Mouse (Mus musculus) forebrain, embryonic 10.5 days (tissue): ENCODE results near the gene Apon. TPM values are rescaled to one million over a fixed set of nuclear protein-coding genes. Genes with fewer than 3 reads are reported as not detected.
A peak's percentile ranks its signal among the peaks of the same experiment; 100 is the strongest.

Experiments
- DNase-seq: peaks from one replicate; pipeline ENCODE4 v3.0.0-alpha.2; 2017; ENCODE audit warnings: low spot score; ENCODE audit errors: extremely low spot score
- H3K27ac ChIP-seq: fragments of 300-500 bp; sonication (generic); 2 replicates; pipeline ENCODE4 v1.5.1; 2016; ENCODE audit warnings: mild to moderate bottlenecking
- H3K27me3 ChIP-seq: fragments of 300-500 bp; sonication (generic); 2 replicates; pipeline ENCODE4 v1.6.1; 2016; ENCODE audit warnings: mild to moderate bottlenecking; ENCODE audit not compliant: poor library complexity, severe bottlenecking
- H3K36me3 ChIP-seq: fragments of 300-500 bp; sonication (generic); replicated peaks from 2 replicates; pipeline ENCODE4 v1.6.1; 2016; ENCODE audit warnings: mild to moderate bottlenecking, moderate library complexity
- H3K4me1 ChIP-seq: fragments of 300-500 bp; sonication (generic); 2 replicates; pipeline ENCODE4 v1.6.1; 2016
- H3K4me3 ChIP-seq: fragments of 300-500 bp; sonication (generic); 2 replicates; pipeline ENCODE4 v1.5.1; 2016; ENCODE audit warnings: mild to moderate bottlenecking, moderate library complexity
- H3K9me3 ChIP-seq: fragments of 300-500 bp; sonication (generic); 2 replicates; pipeline ENCODE4 v1.6.1; 2016; ENCODE audit warnings: mild to moderate bottlenecking, moderate library complexity
- WGBS: fragments of 180-500 bp; shearing (Covaris S2); methylation state at CpG from one replicate; pipeline ENCODE4 v1.1.7; 2016; 5-methylcytosine and 5-hydroxymethylcytosine counted together
- polyA plus RNA-seq: library from polyadenylated mRNA; unstranded; fragments of >200 nt; fragmentation: Nextera tagmentation; extraction: Ambion mirVana; gene quantifications from 2 replicates; pipeline ENCODE4 v1.2.1, GENCODE M21; 2016

The Apon gene
- polyA plus RNA-seq, 1 experiment from 2014 or later: 1.1 TPM

- H3K36me3 ChIP-seq: no peaks in the 10 kb centered on the region
- H3K27me3 ChIP-seq: no peaks in the 10 kb centered on the region
- DNase-seq: no peak
- peaks cover 25% of the 10 kb centered on the region for H3K4me1 ChIP-seq
- H3K27ac ChIP-seq: no peak overlapping the region
- H3K4me3 ChIP-seq: no peak overlapping the region
- no peaks in the 10 kb centered on the region for H3K9me3 ChIP-seq
- WGBS: 71% methylated on average over 16 of the region's 16 CpGs
Measured at GRCm38 (mm10) chr10:128221533-128222286, 32.2 kb upstream of the Apon start.

DNA sequence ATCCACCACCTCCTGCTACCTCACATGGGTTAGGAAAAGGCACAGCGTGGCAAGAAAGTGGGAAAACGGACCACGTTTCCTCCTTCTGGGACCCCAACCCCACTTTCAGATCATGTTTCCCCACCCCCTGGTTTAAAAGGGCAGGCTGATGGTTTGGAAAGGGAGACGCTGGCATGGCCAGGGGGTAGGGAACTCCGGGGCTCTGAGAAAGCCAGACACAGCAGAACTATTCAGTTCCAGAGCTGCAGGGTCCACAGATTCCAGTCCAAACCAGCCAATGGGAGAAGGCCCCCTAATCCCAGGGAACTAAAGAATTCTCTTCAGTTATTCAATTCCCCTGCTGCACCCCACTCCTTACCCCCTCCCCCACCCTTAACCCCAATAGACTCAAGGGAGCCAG, 28.8 kb upstream of the Apon start:
- no peaks in the 10 kb centered on the region for H3K9me3 ChIP-seq
- H3K36me3 ChIP-seq: no peaks in the 10 kb centered on the region
- H3K27ac ChIP-seq: peak overlapping the region; percentile 61
- 35% methylated on average over 5 of the region's 5 CpGs for WGBS
- peak overlapping the region; percentile 10; the same call in 1 of the 2 replicates for H3K4me3 ChIP-seq
- peaks cover 29% of the 10 kb centered on the region for H3K4me1 ChIP-seq
- DNase-seq: no peak
- no peaks in the 10 kb centered on the region for H3K27me3 ChIP-seq

GRCm38 (mm10) chr10:128225538-128225937, 28.4 kb upstream of the Apon start, which contains the start of gene Mip:
Gene Mip, plus strand, starts transcription at chr10:128225838.
- DNase-seq: no peak
- WGBS: 26% methylated on average over 4 of the region's 4 CpGs
- Histone ChIP-seq H3K4me3 (peak within 1 kb of the TSS; percentile 10), H3K4me1 (peaks cover 33% of the 10 kb centered on the region), H3K27me3 (no peaks in the 10 kb centered on the region), H3K27ac (peak within 1 kb of the TSS; percentile 61), H3K36me3 (no peaks in the 10 kb centered on the region), H3K9me3 (no peaks in the 10 kb centered on the region)

DNA sequence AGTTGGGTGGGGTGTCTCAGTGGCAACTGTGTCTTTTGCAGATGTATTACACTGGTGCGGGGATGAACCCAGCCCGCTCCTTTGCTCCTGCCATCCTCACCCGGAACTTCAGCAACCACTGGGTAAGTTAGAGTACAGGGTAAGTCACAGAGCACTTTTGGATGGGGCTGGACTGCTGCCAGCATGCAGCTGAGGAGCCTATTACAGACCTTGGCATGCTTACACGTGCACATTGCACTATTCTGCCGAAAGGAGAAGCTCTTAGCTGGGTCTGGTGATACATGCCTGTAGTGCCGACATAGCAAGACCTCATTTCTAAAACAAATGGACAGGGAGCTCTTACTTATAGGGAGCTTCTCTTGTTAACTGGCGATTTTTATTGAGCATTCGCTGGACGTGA, 26.3 kb upstream of the Apon start:
- Histone ChIP-seq H3K27me3 (no peaks in the 10 kb centered on the region), H3K36me3 (no peaks in the 10 kb centered on the region), H3K9me3 (no peaks in the 10 kb centered on the region), H3K4me1 (peaks cover 43% of the 10 kb centered on the region), H3K27ac (no peak overlapping the region), H3K4me3 (no peak overlapping the region)
- no peak for DNase-seq
- 91% methylated on average over 9 of the region's 9 CpGs for WGBS

GRCm38 (mm10) chr10:128228009-128228408, 25.9 kb upstream of the Apon start:
- DNase-seq: no peak
- no peaks in the 10 kb centered on the region for H3K27me3 ChIP-seq
- no peaks in the 10 kb centered on the region for H3K36me3 ChIP-seq
- H3K4me3 ChIP-seq: no peak overlapping the region
- no peaks in the 10 kb centered on the region for H3K9me3 ChIP-seq
- H3K27ac ChIP-seq: no peak overlapping the region
- H3K4me1 ChIP-seq: peaks cover 47% of the 10 kb centered on the region
- 96% methylated on average over 8 of the region's 8 CpGs for WGBS

DNA sequence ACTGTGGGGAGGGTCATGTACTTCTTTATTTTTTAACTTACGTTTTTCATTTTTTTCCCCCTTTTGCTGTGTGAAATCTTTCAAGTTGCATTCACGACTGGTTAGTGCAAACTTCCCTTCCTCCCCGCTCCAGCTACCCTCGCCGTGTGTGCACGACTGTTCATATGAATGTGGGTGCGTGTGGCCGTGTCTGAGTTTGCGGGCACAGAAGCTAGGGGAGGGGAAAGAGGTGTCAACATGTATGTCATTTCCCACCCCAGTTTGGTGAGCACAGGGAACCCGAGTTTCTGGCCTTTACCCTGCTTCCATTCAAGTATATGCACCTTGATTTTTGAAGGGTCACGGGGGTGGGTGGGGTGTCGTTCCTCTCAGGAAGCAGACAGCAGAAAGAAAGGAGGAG, 23.3 kb upstream of the Apon start:
- WGBS: 85% methylated on average over 12 of the region's 12 CpGs
- peak overlapping the region; percentile 87 for H3K4me3 ChIP-seq
- no peak for DNase-seq
- H3K4me1 ChIP-seq: peaks cover 55% of the 10 kb centered on the region
- H3K9me3 ChIP-seq: no peaks in the 10 kb centered on the region
- H3K27ac ChIP-seq: peak overlapping the region; percentile 100
- no peaks in the 10 kb centered on the region for H3K27me3 ChIP-seq
- peaks cover 18% of the 10 kb centered on the region for H3K36me3 ChIP-seq

DNA sequence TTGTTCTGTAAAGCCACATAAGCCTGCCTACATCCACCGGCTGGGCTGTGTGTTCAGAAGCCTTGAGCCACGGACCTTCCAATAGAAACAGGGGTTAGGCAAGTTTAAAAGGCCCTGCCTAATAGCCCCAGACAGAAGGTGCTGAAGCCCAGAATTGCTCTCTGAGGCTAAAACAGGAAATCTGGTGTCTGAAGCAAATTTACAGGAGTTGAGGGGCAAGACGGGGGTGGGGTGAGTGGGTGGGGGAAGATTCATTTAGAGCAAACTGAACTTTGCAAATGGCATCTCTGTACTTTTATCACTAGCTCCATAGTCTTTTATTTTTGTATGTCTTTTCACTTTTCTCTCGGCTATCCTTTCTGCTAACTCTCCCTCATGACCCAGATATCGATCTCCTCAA, 22.8 kb upstream of the Apon start:
- Histone ChIP-seq H3K9me3 (no peaks in the 10 kb centered on the region), H3K4me1 (peaks cover 55% of the 10 kb centered on the region), H3K27me3 (no peaks in the 10 kb centered on the region), H3K27ac (peak overlapping the region; percentile 100), H3K36me3 (peaks cover 23% of the 10 kb centered on the region), H3K4me3 (peak overlapping the region; percentile 87)
- 26% methylated on average over 5 of the region's 5 CpGs for WGBS
- DNase-seq: no peak

- H3K27me3 ChIP-seq: no peaks in the 10 kb centered on the region
- peak within 1 kb of the TSS; percentile 100 for H3K27ac ChIP-seq
- under 1% methylated on average over 58 of the region's 58 CpGs for WGBS
- peaks cover 23% of the 10 kb centered on the region for H3K36me3 ChIP-seq
- DNase-seq: peak; percentile 85
- H3K4me1 ChIP-seq: peaks cover 51% of the 10 kb centered on the region
- H3K4me3 ChIP-seq: peak within 1 kb of the TSS; percentile 87
- no peaks in the 10 kb centered on the region for H3K9me3 ChIP-seq
Measured at GRCm38 (mm10) chr10:128231697-128232419, 22.0 kb upstream of the Apon start, which contains the start of gene Timeless. Gene Timeless, plus strand, starts transcription at chr10:128232065.

DNA sequence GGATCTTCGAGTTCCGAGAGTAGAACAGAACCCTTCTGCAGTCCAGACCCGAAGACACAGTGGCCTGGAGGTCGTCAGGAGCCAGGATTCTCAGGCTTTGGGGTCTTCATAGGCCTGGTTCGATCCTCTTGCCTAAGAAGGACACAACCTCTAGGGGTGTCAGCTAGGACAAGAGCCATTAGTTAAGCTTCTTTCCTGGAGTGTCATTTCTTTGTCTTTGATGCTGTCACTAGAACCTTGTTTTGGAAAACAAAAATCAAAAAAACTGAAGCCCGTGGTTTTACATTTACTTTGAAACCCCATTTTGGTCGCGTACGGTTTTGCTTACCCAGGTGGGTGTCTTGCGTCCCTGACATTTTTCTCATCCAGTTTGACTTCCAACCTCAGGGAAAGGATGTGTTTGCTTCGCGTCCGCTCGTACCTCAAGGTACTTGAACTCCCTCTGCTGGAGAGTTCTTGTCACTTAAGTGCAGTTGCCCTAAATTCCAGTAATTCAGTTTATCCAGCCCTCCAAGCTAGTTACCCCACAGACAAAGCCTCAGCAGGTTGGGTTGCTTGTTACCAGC, 21.4 kb upstream of the Apon start:
- DNase-seq: peak; percentile 70
- Histone ChIP-seq H3K36me3 (peaks cover 26% of the 10 kb centered on the region), H3K9me3 (no peaks in the 10 kb centered on the region), H3K4me3 (peak overlapping the region; percentile 87), H3K27ac (peak overlapping the region; percentile 100), H3K4me1 (peaks cover 50% of the 10 kb centered on the region), H3K27me3 (no peaks in the 10 kb centered on the region)
- WGBS: under 1% methylated on average over 14 of the region's 14 CpGs

- peaks cover 64% of the 10 kb centered on the region for H3K36me3 ChIP-seq
- H3K4me1 ChIP-seq: peaks cover 46% of the 10 kb centered on the region
- H3K27me3 ChIP-seq: no peaks in the 10 kb centered on the region
- WGBS: 58% methylated on average over 4 of the region's 4 CpGs
- H3K9me3 ChIP-seq: no peaks in the 10 kb centered on the region
- H3K27ac ChIP-seq: peak overlapping the region; percentile 48; the same call in 1 of the 2 replicates
- no peak for DNase-seq
- H3K4me3 ChIP-seq: no peak overlapping the region
Measured at GRCm38 (mm10) chr10:128236321-128236720, 17.6 kb upstream of the Apon start.

- no peaks in the 10 kb centered on the region for H3K27me3 ChIP-seq
- DNase-seq: no peak
- H3K9me3 ChIP-seq: no peaks in the 10 kb centered on the region
- H3K4me1 ChIP-seq: peaks cover 40% of the 10 kb centered on the region
- 89% methylated on average over 15 of the region's 15 CpGs for WGBS
- no peak overlapping the region for H3K4me3 ChIP-seq
- peaks cover 80% of the 10 kb centered on the region for H3K36me3 ChIP-seq
- H3K27ac ChIP-seq: peak overlapping the region; percentile 1; the same call in 1 of the 2 replicates
Measured at GRCm38 (mm10) chr10:128237807-128238480, 16.0 kb upstream of the Apon start.

GRCm38 (mm10) chr10:128239140-128239539, 14.8 kb upstream of the Apon start:
- Histone ChIP-seq H3K27ac (no peak overlapping the region), H3K27me3 (no peaks in the 10 kb centered on the region), H3K36me3 (peaks cover 87% of the 10 kb centered on the region), H3K9me3 (no peaks in the 10 kb centered on the region), H3K4me1 (peaks cover 31% of the 10 kb centered on the region), H3K4me3 (no peak overlapping the region)
- no peak for DNase-seq
- 95% methylated on average over 4 of the region's 4 CpGs for WGBS
